Mouse (Mus musculus): ENCODE data around the gene Fes.

The Fes gene

DNA sequence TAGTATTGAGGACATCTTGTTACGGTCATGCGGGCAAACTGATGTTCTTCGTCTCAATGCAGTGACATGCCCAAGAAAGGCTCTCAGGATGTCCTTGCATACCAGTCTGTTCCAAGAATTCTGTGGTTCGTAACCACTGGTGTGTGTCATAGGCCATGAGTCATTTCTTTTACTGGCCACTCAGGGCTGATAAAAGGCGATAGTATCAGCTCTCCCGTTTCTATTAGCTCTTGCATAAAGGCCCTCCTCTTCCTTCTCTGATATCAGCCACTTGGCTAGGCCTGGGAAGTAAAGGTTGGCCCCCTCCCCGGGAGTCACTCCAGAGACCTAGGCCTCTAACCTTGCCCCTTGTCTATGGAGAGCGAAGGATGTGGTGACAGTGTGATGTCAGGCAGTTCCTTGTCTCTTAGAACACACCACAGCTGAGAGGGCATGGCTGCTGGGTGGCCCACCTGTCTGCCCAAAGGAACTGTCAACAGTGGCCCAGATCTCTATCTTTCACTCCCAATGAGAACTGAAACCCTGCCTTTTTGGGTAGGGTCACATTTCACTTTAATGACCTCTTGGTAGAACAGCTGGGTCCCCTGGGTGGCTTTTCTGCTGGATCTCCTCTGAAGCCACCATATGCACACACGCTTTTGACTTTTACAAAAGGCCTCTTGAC is 12.2 kb downstream of the Fes start:
- no peak for DNase-seq (ENCODE audit: extremely low spot score, low spot score)

DNA sequence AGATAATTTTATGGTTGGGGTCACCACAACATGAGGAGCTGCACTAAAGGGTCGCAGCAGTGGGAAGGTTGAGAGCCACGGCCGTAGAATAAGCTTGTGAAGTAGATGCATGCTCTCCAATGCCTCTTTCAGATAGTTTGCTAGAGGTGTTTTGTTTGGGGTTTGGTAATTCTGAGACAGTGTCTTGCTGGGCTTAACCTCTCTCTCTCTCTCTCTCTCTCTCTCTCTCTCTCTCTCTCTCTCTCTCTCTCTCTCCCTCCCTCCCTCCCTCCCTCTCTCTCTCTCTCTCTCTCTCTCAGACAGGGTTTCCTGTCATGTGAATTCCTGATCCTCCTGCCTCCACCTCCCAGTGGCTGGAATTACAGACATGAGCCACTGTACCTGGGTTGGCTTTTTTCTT is 13.0 kb downstream of the Fes start:
- DNase-seq (ENCODE audit: extremely low spot score, low spot score), result no peak

DNA sequence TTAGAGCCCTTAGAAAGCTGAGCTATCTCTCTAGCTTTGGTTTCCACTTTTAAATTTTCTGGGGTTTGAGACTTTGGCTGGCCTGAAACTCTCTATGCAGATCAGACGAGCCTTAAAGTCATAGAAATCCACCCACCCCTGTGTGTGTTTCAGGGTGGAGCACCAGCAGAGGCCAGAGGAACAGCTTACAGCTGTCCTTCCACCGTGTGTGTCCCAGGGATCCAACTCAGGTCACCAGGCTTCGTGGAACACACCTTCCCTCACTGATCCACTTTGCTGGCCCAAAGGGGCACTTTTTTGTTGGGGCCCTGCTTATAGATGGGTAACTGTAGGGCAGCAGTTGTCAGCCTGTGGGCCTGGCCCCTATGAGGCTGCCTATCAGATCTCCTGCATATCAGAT is 13.5 kb downstream of the Fes start:
- no peak for DNase-seq (ENCODE audit: extremely low spot score, low spot score)

DNA sequence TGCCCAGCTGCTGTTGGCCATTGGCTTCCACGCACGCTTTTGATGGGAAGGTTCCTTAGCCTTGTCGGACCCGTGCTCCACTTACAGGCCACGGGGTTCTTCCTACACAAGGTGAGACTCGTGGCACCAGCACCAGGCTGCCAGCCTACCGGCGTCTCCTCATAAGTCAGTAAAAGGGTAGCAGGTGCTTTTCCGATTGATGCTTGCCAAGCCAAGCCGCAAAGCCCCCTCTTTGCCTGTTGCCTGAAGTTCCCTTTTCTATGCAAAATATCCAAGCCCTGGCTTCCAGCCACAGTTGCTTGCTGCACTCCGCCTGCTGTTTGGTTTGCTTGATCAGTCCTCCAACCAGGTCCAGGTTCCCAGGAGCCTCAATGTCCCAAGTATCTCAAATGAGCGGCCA is 13.9 kb downstream of the Fes start:
- DNase-seq (ENCODE audit: extremely low spot score, low spot score), result no peak

DNA sequence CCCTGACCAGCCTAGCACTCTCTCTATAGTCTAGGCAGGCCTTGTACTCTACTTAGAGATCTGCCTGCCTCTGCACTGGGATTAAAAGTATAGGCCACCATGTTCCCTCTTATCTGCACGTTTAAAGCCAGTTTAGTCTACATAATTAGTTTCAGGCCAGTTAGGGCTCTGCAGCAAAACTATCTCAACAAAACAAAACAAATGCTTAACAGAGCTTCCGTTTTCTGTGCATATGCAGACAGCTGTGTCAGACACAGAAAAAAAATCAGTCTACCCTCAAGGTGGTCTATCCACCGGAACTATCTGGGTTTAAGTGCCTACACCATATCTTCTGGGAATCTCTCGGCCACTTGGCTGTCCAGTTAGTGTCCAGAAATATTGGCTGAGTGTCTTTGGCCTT is 14.4 kb downstream of the Fes start:
- DNase-seq (ENCODE audit: extremely low spot score, low spot score), result no peak

DNA sequence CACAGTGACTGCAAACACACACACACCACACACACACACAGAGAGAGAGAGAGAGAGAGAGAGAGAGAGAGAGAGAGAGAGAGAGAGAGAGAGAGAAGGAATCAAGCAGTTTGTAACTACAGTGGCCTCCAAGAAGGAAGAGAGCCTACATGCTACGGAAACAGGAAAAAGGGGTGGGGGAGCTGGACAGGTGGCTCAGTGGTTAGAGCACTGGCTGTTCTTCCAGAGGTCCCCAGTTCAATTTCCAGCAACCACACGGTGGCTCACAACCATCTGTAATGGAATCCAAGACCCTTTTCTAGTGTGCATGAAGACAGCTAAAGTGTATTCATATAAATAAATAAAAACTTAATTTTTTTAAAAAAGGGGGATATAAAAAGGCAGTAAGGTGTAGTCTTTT is 15.1 kb downstream of the Fes start:
- no peak for DNase-seq (ENCODE audit: extremely low spot score, low spot score)

DNA sequence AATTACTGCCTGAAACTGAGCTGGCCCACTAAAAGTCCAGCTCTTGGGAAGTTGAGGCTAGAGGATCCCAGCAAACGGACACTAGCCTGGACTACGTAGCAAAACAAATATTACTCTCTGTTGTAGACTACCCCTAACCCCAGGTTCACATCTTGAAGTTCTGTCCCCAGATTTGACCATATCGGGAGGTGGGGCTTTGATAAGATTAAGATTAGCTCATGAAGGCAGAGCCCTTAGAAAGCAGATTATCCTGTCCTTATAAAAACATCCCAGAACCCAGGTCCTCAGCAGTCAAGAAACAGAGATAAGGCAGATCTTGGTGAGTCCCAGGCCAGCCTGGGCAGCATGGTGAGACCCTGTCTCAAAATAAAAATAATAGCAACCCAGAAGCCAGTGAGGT is 15.6 kb downstream of the Fes start:
- no peak for DNase-seq (ENCODE audit: extremely low spot score, low spot score)

DNA sequence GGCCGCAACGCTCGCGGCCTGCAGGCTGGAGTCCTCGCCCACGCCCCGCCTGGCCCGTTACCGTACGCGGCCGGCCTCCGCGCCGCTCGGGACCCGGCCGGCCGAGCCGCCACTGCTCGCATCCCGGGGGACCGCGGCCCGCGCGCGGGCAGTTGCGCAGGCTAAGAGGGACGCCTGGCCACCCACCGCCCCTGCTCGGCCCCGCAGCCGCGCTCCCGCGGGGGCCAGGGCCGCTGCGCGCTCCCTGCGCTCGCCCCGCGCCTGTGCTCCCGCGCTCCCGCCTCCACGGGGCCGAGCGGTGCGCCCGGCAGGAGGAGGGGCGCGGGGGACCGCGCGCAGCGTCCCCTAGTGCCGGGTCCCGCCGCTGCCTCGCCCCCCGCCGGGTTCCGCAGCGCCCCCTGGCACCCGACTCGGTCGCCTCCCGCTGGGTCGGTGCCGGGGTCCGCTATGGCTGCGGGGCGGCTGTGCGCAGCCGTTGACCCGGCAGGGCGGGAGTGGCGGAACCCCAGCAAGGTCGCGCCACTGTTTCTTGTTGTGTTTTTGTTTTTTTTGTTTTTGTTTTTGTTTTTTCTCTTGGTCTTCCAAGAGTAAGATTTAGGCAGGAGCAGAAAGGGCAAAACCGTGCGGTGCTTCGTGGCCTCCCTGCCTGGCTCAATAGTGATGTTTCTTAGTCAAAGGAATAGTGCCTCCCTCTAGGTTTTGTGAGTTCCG is 16.6 kb downstream of the Fes start, which contains the start of gene Man2a2:
Man2a2 (minus strand) TSS at position 335 of the 711 bp plus-strand sequence.
- DNase-seq (ENCODE audit: extremely low spot score, low spot score), result peak; percentile 70

DNA sequence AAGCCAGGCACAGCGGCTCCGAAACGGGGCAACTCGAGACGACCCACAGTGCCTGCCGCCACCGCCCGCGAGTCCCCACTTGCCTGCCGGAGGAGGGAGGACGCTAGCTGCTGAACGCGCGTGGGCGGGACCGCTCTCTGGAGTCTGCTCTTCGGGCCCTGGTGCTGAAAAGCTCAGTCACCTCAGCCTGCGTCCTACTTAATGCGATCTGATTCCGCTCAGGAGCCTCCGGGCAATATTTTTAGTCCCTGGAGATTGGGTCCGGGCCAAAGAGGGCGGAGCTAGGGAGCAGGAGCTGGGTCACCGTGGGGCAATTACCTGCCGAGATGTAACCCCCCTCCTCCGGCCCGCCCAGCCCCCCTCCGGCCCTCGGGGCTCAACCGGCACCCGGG is 17.1 kb downstream of the Fes start:
- DNase-seq (ENCODE audit: extremely low spot score, low spot score), result peak; percentile 68

DNA sequence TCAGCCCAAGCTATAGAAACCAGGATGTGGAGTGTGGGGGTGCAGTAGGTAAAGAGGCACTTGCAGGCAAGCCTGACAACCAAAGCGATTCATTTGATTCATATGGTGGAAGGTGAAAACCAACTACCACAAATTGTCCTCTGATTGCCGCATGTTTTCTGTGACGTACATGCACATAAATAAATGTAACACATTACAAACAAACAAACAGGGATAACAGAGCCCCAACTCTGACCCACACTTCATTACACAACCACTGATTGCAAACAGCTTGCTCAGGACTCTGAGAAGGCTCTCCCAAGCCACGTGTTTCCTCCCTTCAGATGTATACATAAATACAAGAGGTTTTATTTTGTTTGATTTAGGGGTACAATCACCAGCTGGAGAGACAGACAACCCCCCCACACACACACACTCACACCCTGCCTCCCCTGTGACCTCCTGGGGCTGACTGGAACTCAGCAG is 17.7 kb downstream of the Fes start:
- no peak for DNase-seq (ENCODE audit: extremely low spot score, low spot score)

DNA sequence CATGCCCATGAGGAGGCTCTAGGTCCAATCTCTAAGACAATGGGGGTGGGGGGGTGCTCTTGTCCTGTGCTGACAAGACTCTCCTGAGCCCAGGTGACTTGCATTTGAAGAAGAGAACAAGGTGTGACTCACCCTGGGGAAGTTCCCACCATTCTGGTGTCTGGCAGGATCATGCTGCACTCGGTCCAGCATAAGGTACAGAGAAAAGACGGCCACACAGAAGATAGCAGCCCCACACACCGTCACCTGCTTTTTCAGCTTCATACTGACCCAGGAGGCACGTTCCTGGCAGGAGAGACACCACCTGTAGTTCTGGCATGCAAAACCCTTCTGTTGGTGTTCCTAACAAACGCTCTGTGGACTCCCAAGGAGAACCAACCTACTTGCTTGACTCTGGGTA is 18.3 kb downstream of the Fes start:
- DNase-seq (ENCODE audit: extremely low spot score, low spot score), result no peak

DNA sequence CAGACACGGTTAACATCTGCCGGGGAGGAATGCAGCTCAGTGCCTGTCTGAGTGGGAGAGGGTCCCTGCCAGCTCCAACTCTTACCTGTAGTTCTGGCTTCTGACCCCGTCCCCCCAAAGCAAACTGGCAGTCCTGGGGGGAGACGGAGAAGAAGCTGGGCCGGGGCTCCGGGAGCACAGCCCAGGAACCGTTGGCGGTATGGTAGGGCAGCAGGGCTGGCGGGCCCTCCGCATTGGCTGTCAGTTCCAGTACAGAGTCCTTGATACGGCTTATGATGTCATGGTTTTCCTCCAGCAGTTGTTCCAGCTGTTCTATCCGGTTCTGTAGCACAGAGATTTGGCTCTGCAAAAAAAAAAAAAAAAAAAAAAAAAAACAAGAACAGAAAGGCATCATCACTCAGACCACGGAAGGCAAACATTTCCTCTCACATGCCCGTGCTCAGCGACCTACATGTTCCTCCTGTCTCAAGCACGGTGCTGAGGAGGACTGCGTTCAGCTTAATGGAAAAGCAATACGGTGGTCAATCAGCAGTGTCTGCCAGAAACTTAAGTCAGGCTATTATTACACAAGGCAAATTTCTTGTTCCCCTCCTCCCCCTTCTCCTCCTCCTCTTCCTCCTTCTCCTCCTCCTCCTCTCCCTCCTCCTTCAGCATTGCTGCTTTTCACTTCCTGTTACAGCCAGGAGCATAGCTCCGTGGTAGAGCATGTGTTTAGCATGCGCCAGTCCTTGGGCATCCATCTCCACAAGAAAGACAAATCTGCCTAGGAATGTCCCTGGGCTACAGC is 18.9 kb downstream of the Fes start:
- no peak for DNase-seq (ENCODE audit: extremely low spot score, low spot score)

DNA sequence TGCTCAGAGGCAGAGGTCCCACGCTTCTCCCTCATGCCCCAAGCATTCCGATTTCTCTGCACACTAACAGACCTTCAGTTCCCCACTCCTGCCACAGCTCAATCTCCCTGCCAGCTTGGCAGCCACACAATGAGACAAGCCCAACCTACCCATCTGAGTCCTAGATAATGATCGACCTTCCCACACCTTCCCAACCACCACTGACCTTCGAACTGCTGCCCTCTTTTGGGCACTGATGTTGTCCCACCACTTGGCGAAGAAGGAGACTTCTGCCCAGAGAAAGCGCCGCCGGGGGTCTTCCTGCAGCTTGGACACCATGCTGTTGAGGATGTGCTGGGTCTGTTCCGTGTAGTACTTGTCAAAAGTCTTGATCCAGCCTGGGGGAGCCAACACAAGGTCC is 19.7 kb downstream of the Fes start:
- DNase-seq (ENCODE audit: extremely low spot score, low spot score), result no peak

DNA sequence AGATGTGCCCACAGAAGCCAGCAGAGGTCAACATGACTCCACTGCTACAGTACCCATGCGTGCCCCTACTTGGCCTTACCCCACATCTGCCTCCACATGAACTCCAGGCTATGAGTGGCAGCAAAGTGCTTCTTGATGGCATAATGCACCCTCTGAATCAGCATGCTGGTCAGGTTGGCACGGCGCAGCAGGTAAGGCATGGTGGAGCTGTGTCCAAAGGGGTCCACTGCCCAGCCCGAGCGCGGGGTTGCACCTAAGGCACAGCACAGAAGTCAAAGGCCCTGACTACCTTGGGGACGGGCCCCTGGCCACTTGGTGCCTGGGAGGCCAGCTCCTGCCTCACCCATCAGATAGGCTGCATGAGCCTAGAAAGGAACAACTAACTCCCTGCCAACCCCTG is 20.5 kb downstream of the Fes start:
- no peak for DNase-seq (ENCODE audit: extremely low spot score, low spot score)

DNA sequence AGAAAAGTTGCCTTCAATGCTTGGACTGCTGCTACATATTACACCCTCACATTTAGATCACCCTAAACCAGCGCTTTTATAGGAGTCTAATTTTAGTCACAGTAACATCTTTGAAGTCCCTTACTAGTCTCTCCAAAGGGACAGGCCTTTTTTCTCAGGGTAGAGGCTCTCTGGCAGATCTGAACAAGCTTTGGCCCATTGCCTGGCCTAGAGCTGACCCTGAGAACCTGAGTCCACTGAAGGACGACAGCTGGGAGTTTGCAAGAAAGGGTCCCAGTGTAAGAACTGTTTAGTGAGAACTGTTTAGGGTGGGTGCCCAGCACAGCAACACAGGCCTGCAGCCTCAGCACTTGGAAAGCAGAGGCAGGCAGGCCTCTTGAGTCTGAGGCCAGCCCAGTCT is 22.0 kb downstream of the Fes start:
- no peak for DNase-seq (ENCODE audit: extremely low spot score, low spot score)

DNA sequence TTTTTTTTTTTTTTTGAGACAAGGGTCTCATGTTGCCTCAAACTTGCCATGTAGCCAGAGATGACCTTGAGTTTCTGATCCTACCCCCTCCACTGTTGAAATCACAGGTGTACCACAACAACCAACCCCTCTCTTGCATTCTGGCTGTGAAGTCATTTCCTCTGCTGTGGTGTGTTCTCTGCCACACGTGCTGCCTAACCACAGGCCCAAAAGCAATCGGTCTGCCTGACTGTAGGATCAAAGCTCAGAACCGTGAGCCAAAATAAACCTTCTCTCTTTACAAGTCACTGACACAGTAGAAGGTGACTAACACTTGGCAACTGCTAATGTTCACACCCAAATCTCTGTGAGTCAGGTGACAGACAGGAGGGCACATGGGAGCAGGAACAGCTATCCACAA is 27.3 kb downstream of the Fes start:
- no peak for DNase-seq (ENCODE audit: extremely low spot score, low spot score)

DNA sequence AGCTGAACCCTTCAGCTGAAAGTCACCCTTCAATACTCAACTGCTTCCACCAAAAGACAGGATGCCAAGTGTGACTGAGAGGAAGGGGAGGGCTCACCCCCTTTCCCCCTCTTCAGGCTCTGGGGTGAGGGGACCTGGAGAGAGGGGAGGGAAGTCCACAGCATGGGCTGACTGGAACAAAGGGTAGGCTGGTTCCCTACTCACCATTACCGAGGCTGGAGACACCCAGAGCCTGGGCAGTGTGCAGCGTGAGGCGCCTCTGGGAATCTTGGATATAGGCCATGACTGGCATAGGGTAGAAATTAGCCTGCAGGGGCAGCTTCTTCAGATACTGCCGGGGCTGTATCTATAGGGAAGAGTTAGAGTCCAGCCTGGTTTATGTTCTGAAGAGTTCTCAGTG is 29.7 kb downstream of the Fes start:
- no peak for DNase-seq (ENCODE audit: extremely low spot score, low spot score)

DNA sequence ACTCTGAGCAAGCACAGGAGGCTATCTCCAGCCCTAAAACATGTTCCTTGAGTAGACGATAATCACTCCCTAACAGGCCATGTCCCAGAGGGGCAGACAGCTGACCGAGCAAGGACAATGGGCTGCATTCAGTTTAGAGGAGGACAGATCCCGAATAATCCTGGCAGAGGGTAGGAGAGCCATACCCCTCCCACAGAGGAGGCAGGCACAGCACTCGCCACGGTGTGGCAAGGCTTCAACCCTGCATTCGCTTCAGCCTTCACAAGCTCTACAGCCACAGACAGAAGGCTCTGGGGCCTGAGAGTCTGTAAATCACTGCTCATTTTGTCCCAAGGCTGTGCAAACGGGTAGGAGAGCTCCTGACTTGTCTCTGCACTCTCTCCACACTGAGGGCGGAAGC is 30.6 kb downstream of the Fes start:
- DNase-seq (ENCODE audit: extremely low spot score, low spot score), result no peak

DNA sequence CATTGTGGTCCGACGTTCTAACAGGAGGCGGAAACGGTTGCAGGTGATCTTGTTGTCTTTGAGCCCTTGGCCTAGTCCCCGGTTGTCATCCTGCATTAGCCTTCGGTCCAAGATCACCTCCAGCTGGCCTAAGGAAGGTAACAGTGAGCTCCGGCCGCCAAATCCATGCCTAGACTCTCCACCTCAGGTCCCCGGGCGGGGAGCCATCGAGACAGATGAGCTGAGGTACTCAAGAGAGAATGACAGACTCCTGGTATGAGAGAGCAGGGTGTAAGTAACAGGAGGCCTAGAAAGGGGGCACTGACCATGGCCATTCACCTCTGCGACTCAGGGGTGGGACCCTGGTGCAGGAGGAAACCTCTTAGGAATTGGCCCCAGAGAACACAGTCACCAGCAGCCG is 31.4 kb downstream of the Fes start:
- DNase-seq (ENCODE audit: extremely low spot score, low spot score), result no peak

DNA sequence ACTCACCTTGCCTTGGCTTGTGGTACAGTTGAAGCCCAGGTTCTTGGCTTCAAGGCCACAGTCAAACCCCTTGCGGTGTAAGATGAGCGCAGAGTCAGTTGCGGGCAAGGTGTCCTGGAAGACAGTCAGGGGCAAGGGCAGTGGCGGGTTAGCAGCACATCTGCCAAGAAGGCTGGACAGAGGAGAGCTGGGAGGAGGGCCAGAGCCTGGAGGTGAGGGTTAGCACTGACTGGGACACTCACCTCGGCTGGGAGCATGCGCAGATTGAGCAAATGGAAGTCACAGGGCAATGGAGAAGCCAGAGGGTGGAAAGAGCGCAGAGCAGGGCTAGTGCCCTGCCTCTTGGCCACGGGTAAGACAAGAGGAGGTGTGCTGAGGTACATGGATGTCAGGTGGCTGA is 34.8 kb downstream of the Fes start:
- no peak for DNase-seq (ENCODE audit: extremely low spot score, low spot score)

DNA sequence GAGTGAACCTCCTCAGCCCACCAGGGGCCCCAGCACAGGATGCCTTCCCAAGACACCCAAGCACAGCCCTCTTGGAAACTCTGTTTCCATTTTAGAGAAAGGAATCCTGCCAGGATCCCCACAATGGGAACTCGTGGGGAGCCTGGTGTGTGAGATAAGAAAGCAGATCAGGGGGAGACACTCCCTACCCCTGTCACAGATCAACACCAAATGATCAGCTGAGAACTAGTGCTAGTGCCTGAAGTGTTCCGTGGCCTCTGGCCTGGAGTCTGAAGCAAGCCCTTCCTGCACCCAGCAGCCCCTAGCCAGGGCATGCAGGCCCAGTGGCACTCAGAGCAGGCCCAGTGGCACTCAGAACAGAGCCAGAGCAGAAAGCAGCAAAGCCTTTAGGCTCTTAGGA is 36.9 kb downstream of the Fes start:
- DNase-seq (ENCODE audit: extremely low spot score, low spot score), result no peak
